Mouse (Mus musculus): ENCODE results near the gene Cbfa2t3. TPM values are rescaled to one million over a fixed set of nuclear protein-coding genes. Genes with fewer than 3 reads are reported as not detected.
A peak's percentile ranks its signal among the peaks of the same experiment; 100 is the strongest.

Cbfa2t3 gene
- polyA plus RNA-seq, 1 experiment from 2014 or later: 4.7 TPM

DNA sequence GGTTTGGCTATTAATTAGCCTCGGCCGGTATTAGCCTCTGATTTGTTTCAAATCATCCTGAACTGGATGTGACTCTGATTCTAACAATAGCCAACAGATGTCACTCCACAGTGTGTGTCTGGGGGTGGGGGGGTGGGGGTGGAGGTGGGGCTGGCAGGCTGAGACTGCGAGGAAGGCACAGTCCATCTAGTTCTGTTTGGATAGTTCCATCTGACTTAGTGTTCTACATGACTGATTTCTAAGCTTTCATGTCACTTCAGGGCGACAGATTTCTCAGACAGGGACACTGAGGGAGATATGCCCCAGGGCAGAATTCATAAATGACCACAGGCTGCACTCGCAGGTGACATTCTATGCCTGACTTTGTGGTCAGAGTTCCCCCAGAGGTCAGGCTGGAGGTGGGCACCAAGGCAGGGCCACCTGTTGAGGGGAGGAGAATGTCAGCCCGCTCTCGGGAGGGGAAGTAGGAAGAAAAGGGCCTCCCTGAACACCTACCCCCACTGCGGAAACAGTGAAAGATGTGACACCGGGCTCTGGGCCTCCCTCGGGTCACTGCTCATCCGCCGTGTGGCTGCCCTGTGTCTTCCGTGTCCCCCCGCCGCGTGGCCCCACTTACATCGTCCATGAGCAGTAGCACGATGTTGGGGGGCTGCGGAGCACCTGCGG is 88.2 kb downstream of the Cbfa2t3 start:
- peak overlapping the region; percentile 75 for H3K9ac ChIP-seq
- H3K4me2 ChIP-seq: peak overlapping the region; percentile 85
- H3K27me3 ChIP-seq (ENCODE audit: insufficient read depth, low read length): no peaks in the 10 kb centered on the region
- peak overlapping the region; percentile 71 for H3K4me3 ChIP-seq (ENCODE audit: low read depth, low read length)
- 0 out of 2 replicates have a peak overlapping the region, but pooled peaks have one; percentile 46 for H3K27ac ChIP-seq (ENCODE audit: low read depth)
- H3K36me3 ChIP-seq (ENCODE audit: insufficient read depth): peaks cover 9% of the 10 kb centered on the region; the same call in 1 of the 2 replicates
- DNase-seq (no peak), ATAC-seq (ENCODE audit: insufficient read depth) (0 out of 2 replicates have a peak, but pooled peaks have one; percentile 1)
- no peaks in the 10 kb centered on the region for H3K9me3 ChIP-seq (ENCODE audit: low read depth, low read length)
- TF ChIP-seq CTCF (IDR thresholded peaks at IDR 0.05; ENCODE audit: low read depth): no peak
- H3K4me1 ChIP-seq (ENCODE audit: insufficient read depth): peaks cover 8% of the 10 kb centered on the region; the same call in 1 of the 2 replicates
- WGBS: 6% methylated on average over 20 of the region's 20 CpGs

- 50% methylated on average over 4 of the region's 4 CpGs for WGBS
- peak overlapping the region; percentile 71; the same call in 1 of the 2 replicates for H3K4me3 ChIP-seq (ENCODE audit: low read depth, low read length)
- no peaks in the 10 kb centered on the region for H3K27me3 ChIP-seq (ENCODE audit: insufficient read depth, low read length)
- H3K9me3 ChIP-seq (ENCODE audit: low read depth, low read length): no peaks in the 10 kb centered on the region
- TF ChIP-seq CTCF (IDR thresholded peaks at IDR 0.05; ENCODE audit: low read depth): no peak
- H3K4me1 ChIP-seq (ENCODE audit: insufficient read depth): peaks cover 8% of the 10 kb centered on the region; the same call in 1 of the 2 replicates
- H3K4me2 ChIP-seq: peak overlapping the region; percentile 85
- DNase-seq (no peak), ATAC-seq (ENCODE audit: insufficient read depth) (no peak)
- H3K27ac ChIP-seq (ENCODE audit: low read depth): no peak overlapping the region
- H3K36me3 ChIP-seq (ENCODE audit: insufficient read depth): 0 out of 2 replicates have a peak, but pooled peaks cover 5% of the 10 kb centered on the region
- no peak overlapping the region for H3K9ac ChIP-seq
These were observed 88.7 kb downstream of the Cbfa2t3 start for GRCm38 (mm10) chr8:122610209-122610608.

GRCm38 (mm10) chr8:122606810-122607209 is 92.1 kb downstream of the Cbfa2t3 start:
- Histone ChIP-seq H3K4me2 (no peak overlapping the region), H3K9me3 (ENCODE audit: low read depth, low read length) (no peaks in the 10 kb centered on the region), H3K36me3 (ENCODE audit: insufficient read depth) (no peaks in the 10 kb centered on the region), H3K27me3 (ENCODE audit: insufficient read depth, low read length) (no peaks in the 10 kb centered on the region), H3K4me3 (ENCODE audit: low read depth, low read length) (no peak overlapping the region), H3K4me1 (ENCODE audit: insufficient read depth) (peaks cover 3% of the 10 kb centered on the region; the same call in 1 of the 2 replicates), H3K27ac (ENCODE audit: low read depth) (no peak overlapping the region), H3K9ac (no peak overlapping the region)
- 80% methylated on average over 11 of the region's 12 CpGs for WGBS
- no peak for ATAC-seq (ENCODE audit: insufficient read depth)
- TF ChIP-seq CTCF (IDR thresholded peaks at IDR 0.05; ENCODE audit: low read depth): no peak
- no peak for DNase-seq

GRCm38 (mm10) chr8:122605367-122605766 is 93.5 kb downstream of the Cbfa2t3 start:
- Histone ChIP-seq H3K4me3 (ENCODE audit: low read depth, low read length) (no peak overlapping the region), H3K9me3 (ENCODE audit: low read depth, low read length) (no peaks in the 10 kb centered on the region), H3K4me1 (ENCODE audit: insufficient read depth) (no peaks in the 10 kb centered on the region), H3K9ac (no peak overlapping the region), H3K36me3 (ENCODE audit: insufficient read depth) (no peaks in the 10 kb centered on the region), H3K4me2 (no peak overlapping the region), H3K27ac (ENCODE audit: low read depth) (no peak overlapping the region), H3K27me3 (ENCODE audit: insufficient read depth, low read length) (no peaks in the 10 kb centered on the region)
- DNase-seq (no peak), ATAC-seq (ENCODE audit: insufficient read depth) (no peak)
- 71% methylated on average over 4 of the region's 4 CpGs for WGBS
- TF ChIP-seq CTCF (IDR thresholded peaks at IDR 0.05; ENCODE audit: low read depth): no peak

DNA sequence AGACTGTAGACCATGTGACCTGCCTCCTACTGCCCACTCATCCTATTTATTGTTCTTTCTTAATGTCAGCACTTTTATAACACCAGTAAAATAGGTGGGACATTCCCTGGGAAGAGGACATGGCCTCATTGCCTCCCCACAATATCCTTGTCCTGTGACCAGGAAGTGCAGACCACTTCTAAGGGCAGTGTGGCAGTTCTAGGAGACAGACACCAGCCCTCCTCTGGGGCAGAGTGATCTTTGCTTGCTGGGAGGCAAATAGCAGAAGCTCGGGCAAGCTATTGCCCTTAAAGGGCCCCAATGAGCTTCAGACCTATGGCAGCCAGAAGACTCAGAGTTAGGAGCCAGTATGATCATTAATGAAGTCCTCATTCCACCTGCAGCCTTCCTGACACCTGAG is 94.3 kb downstream of the Cbfa2t3 start:
- no peak overlapping the region for H3K4me3 ChIP-seq (ENCODE audit: low read depth, low read length)
- H3K27ac ChIP-seq (ENCODE audit: low read depth): no peak overlapping the region
- H3K27me3 ChIP-seq (ENCODE audit: insufficient read depth, low read length): no peaks in the 10 kb centered on the region
- WGBS: 48% methylated on average over 1 of the region's 1 CpGs
- ATAC-seq (ENCODE audit: insufficient read depth) (no peak), DNase-seq (no peak)
- H3K9me3 ChIP-seq (ENCODE audit: low read depth, low read length): no peaks in the 10 kb centered on the region
- TF ChIP-seq CTCF (IDR thresholded peaks at IDR 0.05; ENCODE audit: low read depth): no peak
- H3K4me2 ChIP-seq: no peak overlapping the region
- H3K4me1 ChIP-seq (ENCODE audit: insufficient read depth): no peaks in the 10 kb centered on the region
- no peak overlapping the region for H3K9ac ChIP-seq
- no peaks in the 10 kb centered on the region for H3K36me3 ChIP-seq (ENCODE audit: insufficient read depth)

DNA sequence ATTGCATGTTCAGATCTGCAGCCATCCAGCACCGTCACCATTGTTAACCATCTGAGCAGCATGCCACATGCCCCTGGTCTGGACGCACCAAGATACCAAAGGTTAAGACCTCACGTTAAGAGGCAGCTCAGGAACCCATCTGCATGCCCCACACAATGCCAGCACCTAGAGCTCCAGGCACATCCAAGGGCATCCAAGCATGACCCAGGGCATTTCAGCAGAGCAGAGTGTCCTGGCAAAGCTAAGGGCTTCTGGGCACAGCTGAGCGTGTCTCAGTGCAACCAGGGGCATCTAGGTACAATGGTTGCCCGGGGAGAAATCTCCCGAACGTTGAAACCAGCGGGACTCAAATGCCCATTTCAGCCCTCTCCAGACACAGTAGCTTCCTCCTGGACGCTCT is 98.2 kb downstream of the Cbfa2t3 start:
- Histone ChIP-seq H3K4me2 (no peak overlapping the region), H3K4me3 (ENCODE audit: low read depth, low read length) (no peak overlapping the region), H3K9ac (no peak overlapping the region), H3K27me3 (ENCODE audit: insufficient read depth, low read length) (no peaks in the 10 kb centered on the region), H3K27ac (ENCODE audit: low read depth) (no peak overlapping the region), H3K36me3 (ENCODE audit: insufficient read depth) (0 out of 2 replicates have a peak, but pooled peaks cover 3% of the 10 kb centered on the region), H3K9me3 (ENCODE audit: low read depth, low read length) (no peaks in the 10 kb centered on the region), H3K4me1 (ENCODE audit: insufficient read depth) (no peaks in the 10 kb centered on the region)
- no peak for TF ChIP-seq CTCF (IDR thresholded peaks at IDR 0.05; ENCODE audit: low read depth)
- DNase-seq: no peak
- WGBS: 88% methylated on average over 9 of the region's 9 CpGs
- no peak for ATAC-seq (ENCODE audit: insufficient read depth)

DNA sequence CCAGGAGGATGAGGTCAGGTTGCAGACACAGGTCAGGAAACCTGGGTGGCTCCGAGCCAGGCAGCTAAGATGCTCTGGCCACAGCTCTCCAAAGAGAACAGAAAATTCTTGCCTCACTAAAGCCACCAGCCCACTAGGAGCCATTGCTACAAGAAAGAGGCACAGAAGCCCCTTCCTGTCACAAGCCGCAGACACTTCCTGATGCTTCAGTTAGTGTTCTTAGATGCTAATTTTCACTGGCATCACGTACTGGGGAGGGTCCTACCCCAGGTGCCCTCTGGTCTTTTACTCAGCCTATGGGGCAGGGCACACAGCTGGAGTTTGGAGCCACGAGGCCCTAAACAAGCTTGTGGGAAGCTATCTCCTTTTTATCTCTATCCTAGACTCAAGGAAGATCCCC is 102.9 kb downstream of the Cbfa2t3 start:
- H3K27ac ChIP-seq (ENCODE audit: low read depth): no peak overlapping the region
- DNase-seq (no peak), ATAC-seq (ENCODE audit: insufficient read depth) (no peak)
- no peaks in the 10 kb centered on the region for H3K27me3 ChIP-seq (ENCODE audit: insufficient read depth, low read length)
- H3K4me2 ChIP-seq: no peak overlapping the region
- H3K9ac ChIP-seq: no peak overlapping the region
- H3K4me1 ChIP-seq (ENCODE audit: insufficient read depth): no peaks in the 10 kb centered on the region
- TF ChIP-seq CTCF (IDR thresholded peaks at IDR 0.05; ENCODE audit: low read depth): no peak
- H3K36me3 ChIP-seq (ENCODE audit: insufficient read depth): 0 out of 2 replicates have a peak, but pooled peaks cover 3% of the 10 kb centered on the region
- H3K9me3 ChIP-seq (ENCODE audit: low read depth, low read length): no peaks in the 10 kb centered on the region
- 38% methylated on average over 4 of the region's 4 CpGs for WGBS
- no peak overlapping the region for H3K4me3 ChIP-seq (ENCODE audit: low read depth, low read length)
